Comparison of ENCODE assay signal across 1 mouse cellular context in the genomic region with DNA sequence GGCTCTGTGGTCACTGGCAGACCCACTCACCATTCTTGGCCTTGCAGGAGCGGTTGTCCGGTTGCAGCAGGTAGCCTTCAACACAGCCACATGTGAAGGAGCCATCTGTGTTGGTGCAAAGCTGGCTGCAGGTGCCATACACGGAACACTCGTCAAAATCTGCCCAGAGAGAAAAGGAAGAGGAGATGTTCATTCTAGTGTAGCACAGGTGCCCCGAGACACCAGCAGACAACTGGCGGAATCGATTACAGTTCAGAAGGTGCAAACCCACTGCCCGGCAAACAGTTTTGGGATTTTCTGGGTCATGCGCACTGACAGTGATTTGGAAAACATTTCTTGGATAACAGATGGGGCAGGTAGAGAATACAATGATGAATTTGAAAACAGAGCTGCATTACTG.
TF ChIP-seq lines count a peak whose summit lies in the region.

No protein-coding gene starts in this region.

TF ChIP-seq in CH12.LX, 34 proteins besides CTCF, POLR2A, EP300 and RAD21:
- TF ChIP-seq PAX5 (IDR thresholded peaks at IDR 0.05; ENCODE audit: low read length) (no peak), GABPA (IDR thresholded peaks at IDR 0.05; ENCODE audit: insufficient replicate concordance, low read depth, low read length) (no peak), ELF1 (IDR thresholded peaks at IDR 0.05; ENCODE audit: low read depth, low read length) (no peak), UBTF (IDR thresholded peaks at IDR 0.05; ENCODE audit: low read depth, low read length) (no peak; the same call in 1 of the 2 replicates), ZNF384 (IDR thresholded peaks at IDR 0.05; ENCODE audit: low read depth, low read length) (no peak), ZC3H11A (IDR thresholded peaks at IDR 0.05; ENCODE audit: low read depth, low read length) (no peak), RCOR1 (conservative IDR thresholded peaks at IDR 0.05; ENCODE audit: low read depth, low read length) (0 out of 2 replicates have a peak, but pooled peaks have one; percentile 11), BHLHE40 (IDR thresholded peaks at IDR 0.05; ENCODE audit: low read depth, low read length) (peak; percentile 58), CHD1 (IDR thresholded peaks at IDR 0.05; ENCODE audit: low read depth, low read length) (no peak), POLR2AphosphoS2 (IDR thresholded peaks at IDR 0.05; ENCODE audit: low read depth, low read length) (no peak), E2F4 (IDR thresholded peaks at IDR 0.05; ENCODE audit: insufficient replicate concordance, low read depth, low read length) (no peak), USF1 (IDR thresholded peaks at IDR 0.05; ENCODE audit: low read depth, low read length) (no peak), NRF1 (IDR thresholded peaks at IDR 0.05; ENCODE audit: low read depth, low read length) (peak; percentile 80), TCF12 (IDR thresholded peaks at IDR 0.05; ENCODE audit: low read depth, low read length) (peak; percentile 83), USF2 (conservative IDR thresholded peaks at IDR 0.05; ENCODE audit: low read depth, low read length) (no peak), MEF2A (IDR thresholded peaks at IDR 0.05; ENCODE audit: borderline replicate concordance, low read depth, low read length) (0 out of 2 replicates have a peak, but pooled peaks have one; percentile 13), HCFC1 (IDR thresholded peaks at IDR 0.05; ENCODE audit: low read depth, low read length) (no peak), ETS1 (conservative IDR thresholded peaks at IDR 0.05; ENCODE audit: low read depth, low read length) (peak; percentile 63), MAX (IDR thresholded peaks at IDR 0.05; ENCODE audit: low read length) (peak; percentile 31), SIN3A (IDR thresholded peaks at IDR 0.05; ENCODE audit: low read length) (no peak)
